Mouse (Mus musculus): ENCODE results near the gene Vgll4.

GRCm38 (mm10) chr6:114883261-114883740, 86.5 kb downstream of the Vgll4 start:
- no peak for TF ChIP-seq HCFC1 (IDR thresholded peaks at IDR 0.05; ENCODE audit: borderline replicate concordance, insufficient read depth, low read length)
- no peak for TF ChIP-seq CHD2 (IDR thresholded peaks at IDR 0.05; ENCODE audit: low read depth, low read length)
- no peak for TF ChIP-seq ZC3H11A (IDR thresholded peaks at IDR 0.05; ENCODE audit: borderline replicate concordance, low read depth, low read length)
